ENCODE assay signal across 9 mouse cellular contexts in the genomic region with DNA sequence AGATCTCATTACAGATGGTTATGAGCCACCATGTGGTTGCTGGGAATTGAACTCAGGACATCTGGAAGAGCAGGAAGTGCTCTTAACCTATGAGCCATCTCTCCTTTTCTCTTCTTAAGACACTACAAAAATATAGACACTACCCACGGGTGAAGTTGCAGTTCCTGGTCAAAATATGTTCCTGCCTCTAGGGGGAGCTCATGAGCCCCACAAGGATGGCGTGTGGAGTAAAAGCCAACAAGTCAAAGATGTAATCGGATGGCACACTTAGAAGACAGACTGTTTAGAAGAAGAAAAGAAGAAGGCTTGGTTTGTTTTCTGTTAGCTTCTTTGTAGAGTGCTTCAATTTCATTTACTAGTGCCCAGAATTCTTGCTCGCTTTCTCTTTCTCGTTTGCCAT.
DNase-seq lines count a peak whose midpoint lies in the region; ATAC-seq and TF ChIP-seq lines count a peak whose summit lies in the region.
"Had no signal": no experiment of that assay in that cellular context is flagged by ENCODE, and none has a peak within 500 bp of the region (broad histone marks: within the 10 kb centered on the region; RNA-seq: fewer than 3 reads in every experiment).

No protein-coding gene starts in this region.

- H3K4me3 ChIP-seq in hindbrain, embryonic 11.5 days (ENCODE audit: low read depth, low read length) = no peak overlapping the region
- H3K4me3 ChIP-seq in hindbrain, embryonic 12.5 days = no peak overlapping the region
- no peak overlapping the region for H3K4me3 ChIP-seq in E14TG2a.4 (replicated peaks; ENCODE audit: low read length)
- no peak overlapping the region for H3K4me3 ChIP-seq in neural tube, embryonic 11.5 days (ENCODE audit: low read depth, low read length)
- H3K4me3 ChIP-seq: limb, embryonic 12.5 days had no signal

- H3K4me2 ChIP-seq in hindbrain, embryonic 11.5 days (replicated peaks; ENCODE audit: low read depth, low read length) = no peak overlapping the region
- no peak overlapping the region for H3K4me2 ChIP-seq in hindbrain, embryonic 12.5 days (replicated peaks)
- H3K4me2 ChIP-seq in neural tube, embryonic 11.5 days (ENCODE audit: low read depth) = no peak overlapping the region
- H3K4me2 ChIP-seq: limb, embryonic 12.5 days had no signal

- no peaks in the 10 kb centered on the region for H3K4me1 ChIP-seq in hindbrain, embryonic 11.5 days (replicated peaks; ENCODE audit: control insufficient read depth, insufficient read depth, low read length)
- no peaks in the 10 kb centered on the region for H3K4me1 ChIP-seq in hindbrain, embryonic 12.5 days
- H3K4me1 ChIP-seq in E14TG2a.4 (replicated peaks; ENCODE audit: low read depth, low read length) = peaks cover 8% of the 10 kb centered on the region
- H3K4me1 ChIP-seq in neural tube, embryonic 11.5 days (ENCODE audit: control insufficient read depth, insufficient read depth, low read length) = no peaks in the 10 kb centered on the region
- H3K4me1 ChIP-seq: limb, embryonic 12.5 days had no signal

- peak; percentile 91 for TF ChIP-seq CTCF in E14TG2a.4 (conservative IDR thresholded peaks at IDR 0.05; ENCODE audit: low read length)

- no peaks in the 10 kb centered on the region for H3K9me3 ChIP-seq in hindbrain, embryonic 11.5 days (ENCODE audit: control insufficient read depth, low read length)
- no peaks in the 10 kb centered on the region for H3K9me3 ChIP-seq in hindbrain, embryonic 12.5 days (replicated peaks)
- no peaks in the 10 kb centered on the region for H3K9me3 ChIP-seq in E14TG2a.4 (ENCODE audit: low read length)
- H3K9me3 ChIP-seq in neural tube, embryonic 11.5 days (ENCODE audit: control insufficient read depth, low read length) = no peaks in the 10 kb centered on the region
- H3K9me3 ChIP-seq: limb, embryonic 12.5 days had no signal

- peak; percentile 67 for DNase-seq in hindbrain, embryonic 11.5 days (ENCODE audit: low spot score)
- DNase-seq in adrenal gland, adult 8-10 months = peak; percentile 5
- DNase-seq in embryo, embryonic 11.5 days (ENCODE audit: low read depth, low spot score) = peak; percentile 37
- peak; percentile 43 to 59 for DNase-seq in layer of hippocampus, postnatal 10 days (ENCODE audit: low spot score in 2 of 2)
- peak; percentile 49 for DNase-seq in neural tube, embryonic 11.5 days (ENCODE audit: low spot score)

- H3K9ac ChIP-seq in hindbrain, embryonic 11.5 days (ENCODE audit: low read depth, low read length) = no peak overlapping the region
- H3K9ac ChIP-seq in hindbrain, embryonic 12.5 days = no peak overlapping the region
- H3K9ac ChIP-seq in neural tube, embryonic 11.5 days (ENCODE audit: low read length) = no peak overlapping the region
- H3K9ac ChIP-seq: limb, embryonic 12.5 days had no signal

- H3K27me3 ChIP-seq in hindbrain, embryonic 11.5 days (ENCODE audit: control insufficient read depth, insufficient read depth, low read length) = no peaks in the 10 kb centered on the region
- H3K27me3 ChIP-seq in hindbrain, embryonic 12.5 days = no peaks in the 10 kb centered on the region
- H3K27me3 ChIP-seq in E14TG2a.4 (ENCODE audit: insufficient read depth, low read length) = 0 out of 2 replicates have a peak, but pooled peaks cover 3% of the 10 kb centered on the region
- H3K27me3 ChIP-seq in neural tube, embryonic 11.5 days (ENCODE audit: control insufficient read depth, insufficient read depth, low read length) = no peaks in the 10 kb centered on the region
- H3K27me3 ChIP-seq: limb, embryonic 12.5 days had no signal

- no peak for ATAC-seq in hindbrain, embryonic 11.5 days (ENCODE audit: low FRiP score)
- no peak for ATAC-seq in hindbrain, embryonic 12.5 days (ENCODE audit: low FRiP score)
- peak; percentile 50; the same call in 1 of the 2 replicates for ATAC-seq in neural tube, embryonic 11.5 days (ENCODE audit: insufficient read depth, low FRiP score, low TSS enrichment)
- no peak for ATAC-seq in activated CD4-positive, CD25-positive, alpha-beta regulatory T cell, adult 4 months

- H3K27ac ChIP-seq in hindbrain, embryonic 11.5 days (ENCODE audit: low read depth, low read length) = no peak overlapping the region
- no peak overlapping the region for H3K27ac ChIP-seq in hindbrain, embryonic 12.5 days
- H3K27ac ChIP-seq in neural tube, embryonic 11.5 days (ENCODE audit: low read depth, low read length) = no peak overlapping the region
- H3K27ac ChIP-seq: limb, embryonic 12.5 days had no signal

- no peaks in the 10 kb centered on the region for H3K36me3 ChIP-seq in hindbrain, embryonic 11.5 days (ENCODE audit: control insufficient read depth, insufficient read depth, low read length)
- H3K36me3 ChIP-seq in hindbrain, embryonic 12.5 days = no peaks in the 10 kb centered on the region
- H3K36me3 ChIP-seq in E14TG2a.4 (ENCODE audit: insufficient read depth, low read length) = no peaks in the 10 kb centered on the region
- H3K36me3 ChIP-seq in neural tube, embryonic 11.5 days (ENCODE audit: control insufficient read depth, insufficient read depth, low read length) = no peaks in the 10 kb centered on the region
- H3K36me3 ChIP-seq: limb, embryonic 12.5 days had no signal

- 44% methylated on average over 5 of the region's 5 CpGs for WGBS in hindbrain, embryonic 11.5 days
- 34% methylated on average over 5 of the region's 5 CpGs for WGBS in hindbrain, embryonic 12.5 days
- 50% methylated on average over 5 of the region's 5 CpGs for WGBS in neural tube, embryonic 11.5 days

Comparison
In these comparisons a context has a peak if more than half of its experiments do, and no peak if none do; other contexts are left out.
1. DNase-seq: peak in every context shown above with its lines; median percentile 67 in hindbrain, embryonic 11.5 days; 51 in layer of hippocampus, postnatal 10 days; 49 in neural tube, embryonic 11.5 days; 37 in embryo, embryonic 11.5 days; 5 in adrenal gland, adult 8-10 months.